Mouse (Mus musculus) bone marrow, adult 2 months (tissue): ENCODE data around the gene Rpl12.

Experiments
- CTCF ChIP-seq: fragments of 200-500 bp; IDR thresholded peaks from 2 replicates; pipeline ENCODE4 v1.5.1; 2011; ENCODE audit warnings: low read length, control low read depth; ENCODE audit not compliant: control insufficient read depth, insufficient read depth
- POLR2A ChIP-seq: fragments of 200-500 bp; IDR thresholded peaks from 2 replicates; pipeline ENCODE4 v1.6.1; 2011; ENCODE audit warnings: low read depth, mild to moderate bottlenecking, control low read depth, low read length, borderline replicate concordance; ENCODE audit not compliant: control insufficient read depth

DNA sequence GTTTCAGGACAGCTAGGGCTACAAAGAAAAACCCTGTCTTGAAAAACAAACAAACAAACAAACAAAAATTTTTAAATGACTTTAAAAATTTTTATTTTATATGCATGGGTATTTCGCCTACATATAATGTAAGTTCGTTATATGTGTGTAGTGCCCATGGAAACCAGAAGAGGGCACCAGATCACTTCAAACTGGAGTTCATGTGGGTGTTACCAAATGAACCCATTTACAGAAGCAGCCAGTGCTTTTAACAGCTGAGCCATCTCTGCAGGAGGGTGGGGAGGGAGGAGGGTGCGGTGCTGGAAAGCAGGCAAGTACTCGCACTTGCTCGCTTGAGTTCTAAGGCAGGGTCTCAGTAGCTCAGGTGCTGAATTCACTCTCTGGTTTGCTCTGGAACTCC, 21.9 kb upstream of the Rpl12 start:
- no peak for TF ChIP-seq POLR2A
- TF ChIP-seq CTCF, result no peak
